Mouse (Mus musculus) stomach, postnatal 0 days (tissue): ENCODE results near the gene Acss1. TPM values are rescaled to one million over a fixed set of nuclear protein-coding genes. Genes with fewer than 3 reads are reported as not detected.

ENCODE experiments used
- ATAC-seq: fragments of 200-750 bp; cut with Nextera tagmentation; 2 replicates; pipeline ENCODE4 v1.8.0; 2017; ENCODE audit not compliant: low FRiP score, low TSS enrichment
- DNase-seq: peaks from one replicate; pipeline ENCODE4 v3.0.0-alpha.2; 2016; ENCODE audit warnings: low spot score
- H3K27ac ChIP-seq: fragments of 300-500 bp; sonication (generic); replicated peaks from 2 replicates; pipeline ENCODE4 v1.5.1; 2014; ENCODE audit warnings: mild to moderate bottlenecking, control low read depth
- H3K27me3 ChIP-seq: fragments of 300-500 bp; sonication (generic); 2 replicates; pipeline ENCODE4 v1.6.1; 2014; ENCODE audit warnings: low read length; ENCODE audit not compliant: control insufficient read depth, insufficient read depth
- H3K36me3 ChIP-seq: fragments of 300-500 bp; sonication (generic); 2 replicates; pipeline ENCODE4 v1.6.1; 2014; ENCODE audit warnings: low read length, mixed read lengths; ENCODE audit not compliant: control insufficient read depth, insufficient read depth
- H3K4me1 ChIP-seq: fragments of 300-500 bp; sonication (generic); replicated peaks from 2 replicates; pipeline ENCODE4 v1.6.1; 2014; ENCODE audit warnings: antibody characterized with exemption; ENCODE audit not compliant: control insufficient read depth, insufficient read depth
- H3K4me2 ChIP-seq: fragments of 300-500 bp; sonication (generic); replicated peaks from 2 replicates; pipeline ENCODE4 v1.6.1; 2014; ENCODE audit warnings: low read depth, mild to moderate bottlenecking, control low read depth, moderate library complexity
- H3K4me3 ChIP-seq: fragments of 300-500 bp; sonication (generic); 2 replicates; pipeline ENCODE4 v1.5.1; 2014; ENCODE audit warnings: low read depth, low read length, control low read depth
- H3K9ac ChIP-seq: fragments of 300-500 bp; sonication (generic); 2 replicates; pipeline ENCODE4 v1.6.1; 2014; ENCODE audit warnings: mild to moderate bottlenecking, low read length, control low read depth, mixed read lengths
- H3K9me3 ChIP-seq: fragments of 300-500 bp; sonication (generic); 2 replicates; pipeline ENCODE4 v1.6.1; 2016; ENCODE audit warnings: low read length; ENCODE audit not compliant: control insufficient read depth
- CTCF ChIP-seq: IDR thresholded peaks from 2 replicates; pipeline ENCODE4 v1.5.1; 2016; ENCODE audit warnings: antibody characterized with exemption, low read depth, mild to moderate bottlenecking, moderate library complexity
- EP300 ChIP-seq: optimal IDR thresholded peaks from 2 replicates; pipeline ENCODE3; 2016; ENCODE audit warnings: antibody characterized with exemption
- WGBS: fragments of 180-500 bp; shearing (Covaris S2); extraction: QIAGEN DNeasy Blood & Tissue Kit; methylation state at CpG from one replicate; pipeline ENCODE4 v1.1.7; 2014; 5-methylcytosine and 5-hydroxymethylcytosine counted together
- polyA plus RNA-seq: library from polyadenylated mRNA; unstranded; fragments of >200 nt; fragmentation: Nextera tagmentation; extraction: Ambion mirVana; gene quantifications from 2 replicates; pipeline ENCODE4 v1.2.1, GENCODE M21; 2015

The Acss1 gene
- polyA plus RNA-seq, 1 experiment from 2014 or later = 28.2 TPM

DNA sequence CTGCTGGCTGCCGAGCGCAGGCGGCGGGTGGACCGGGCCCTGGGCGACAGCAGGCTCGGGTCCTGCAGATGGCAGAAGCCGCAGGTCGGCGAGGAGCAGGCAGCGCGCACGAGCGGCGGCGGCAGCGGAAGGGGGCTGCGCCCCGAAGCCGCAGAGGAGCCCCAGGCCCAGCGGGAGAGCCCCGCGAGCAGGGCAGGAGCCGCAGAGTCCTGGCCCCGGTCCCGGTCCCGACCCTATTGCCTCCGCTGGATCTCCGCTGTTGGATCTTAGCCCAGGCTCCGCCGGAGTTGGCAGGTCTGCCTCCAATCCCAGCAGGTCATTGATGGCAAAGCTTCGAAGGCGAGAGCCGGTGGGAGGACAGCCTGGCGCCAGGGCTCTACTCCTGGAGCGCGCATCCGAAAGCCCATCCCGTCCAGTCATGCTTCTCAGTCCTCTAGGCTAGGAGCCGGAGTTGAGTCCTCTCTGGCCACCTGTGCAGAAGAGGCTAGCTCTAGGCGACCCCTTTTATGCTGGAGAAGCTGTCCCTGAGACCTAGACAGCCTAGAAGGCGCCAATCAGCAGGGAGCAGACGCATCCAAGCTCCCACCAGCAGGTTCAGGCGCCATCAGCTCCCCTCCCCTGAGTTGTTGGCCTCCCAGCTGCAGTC is 20.4 kb upstream of the Acss1 start:
- no peak for DNase-seq

DNA sequence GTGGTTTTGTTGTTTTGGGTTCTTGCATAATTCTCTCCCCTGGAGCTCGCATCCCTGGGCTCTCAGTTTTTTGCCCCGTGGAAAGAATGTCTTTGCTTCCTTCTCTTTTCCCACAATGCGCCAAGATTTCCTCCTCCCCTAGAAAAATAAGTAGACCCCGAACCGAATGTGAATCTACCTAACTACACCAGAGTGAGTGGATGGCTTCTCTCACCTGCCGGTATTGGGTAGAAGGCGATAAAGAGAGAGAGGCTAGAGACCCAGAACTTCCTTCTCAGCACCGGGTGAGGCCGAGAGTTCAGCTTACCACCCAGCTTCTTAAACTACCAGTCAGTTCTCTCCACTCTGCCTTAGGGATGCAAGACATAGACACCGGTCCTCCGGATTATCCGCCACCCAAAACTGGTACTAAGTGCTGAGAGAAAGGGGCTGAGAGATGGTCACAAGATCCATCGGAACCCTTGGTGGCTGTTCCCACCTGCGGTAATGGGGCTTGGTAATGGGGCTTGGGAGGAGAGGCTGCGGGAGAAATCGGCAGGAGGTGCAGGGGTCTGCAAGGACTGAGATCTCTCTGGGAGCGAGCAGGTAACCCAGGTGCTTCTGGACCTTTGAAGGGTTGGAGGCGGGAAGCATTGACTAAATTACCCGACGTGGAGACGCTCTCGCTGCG is 19.7 kb upstream of the Acss1 start:
- no peak overlapping the region; the same call in 1 of the 2 replicates for H3K9ac ChIP-seq
- no peaks in the 10 kb centered on the region for H3K4me1 ChIP-seq
- H3K36me3 ChIP-seq = no peaks in the 10 kb centered on the region
- DNase-seq (no peak), ATAC-seq (no peak)
- peak overlapping the region; percentile 38 for H3K4me3 ChIP-seq
- 5% methylated on average over 23 of the region's 23 CpGs for WGBS
- no peaks in the 10 kb centered on the region for H3K9me3 ChIP-seq
- H3K27ac ChIP-seq = no peak overlapping the region
- H3K4me2 ChIP-seq = peak overlapping the region; percentile 55
- 0 out of 2 replicates have a peak, but pooled peaks cover 6% of the 10 kb centered on the region for H3K27me3 ChIP-seq
- TF ChIP-seq EP300 = no peak
- no peak for TF ChIP-seq CTCF

More for the DNA sequence above, 20.4 kb upstream of the Acss1 start:
- 1% methylated on average over 28 of the region's 44 CpGs for WGBS
- Histone ChIP-seq H3K4me2 (peak overlapping the region; percentile 55), H3K36me3 (no peaks in the 10 kb centered on the region), H3K27ac (no peak overlapping the region), H3K9me3 (no peaks in the 10 kb centered on the region), H3K27me3 (0 out of 2 replicates have a peak, but pooled peaks cover 6% of the 10 kb centered on the region), H3K4me3 (peak overlapping the region; percentile 38), H3K4me1 (no peaks in the 10 kb centered on the region), H3K9ac (peak overlapping the region; percentile 41)
- ATAC-seq = peak; percentile 38; the same call in 1 of the 2 replicates
- TF ChIP-seq EP300 = no peak
- no peak for TF ChIP-seq CTCF

DNA sequence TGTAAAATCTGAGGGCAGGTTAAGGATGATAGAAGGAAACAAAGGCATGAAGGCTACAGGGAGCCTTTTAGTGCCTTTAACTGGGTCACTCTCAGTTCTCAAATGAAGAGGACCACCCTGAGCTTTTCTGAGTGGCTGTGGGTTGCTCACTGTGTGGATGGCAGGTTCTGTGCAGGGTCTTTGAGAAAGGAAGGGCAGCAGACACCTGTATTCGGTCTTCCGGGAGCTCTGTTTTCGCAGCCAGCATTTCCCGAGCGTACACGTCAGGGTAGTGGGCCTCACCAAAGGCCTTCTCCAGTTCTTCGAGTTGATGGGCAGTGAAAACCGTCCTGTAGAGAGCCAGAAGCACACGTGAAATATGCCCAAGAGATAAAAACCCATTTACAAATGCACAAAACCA is 17.1 kb upstream of the Acss1 start:
- DNase-seq = no peak
- Histone ChIP-seq H3K9ac (no peak overlapping the region), H3K9me3 (no peaks in the 10 kb centered on the region), H3K4me3 (no peak overlapping the region), H3K36me3 (no peaks in the 10 kb centered on the region), H3K27ac (no peak overlapping the region), H3K4me2 (no peak overlapping the region), H3K4me1 (no peaks in the 10 kb centered on the region), H3K27me3 (0 out of 2 replicates have a peak, but pooled peaks cover 6% of the 10 kb centered on the region)
- TF ChIP-seq EP300 = no peak
- TF ChIP-seq CTCF = no peak
- 84% methylated on average over 9 of the region's 9 CpGs for WGBS
- ATAC-seq = no peak

DNA sequence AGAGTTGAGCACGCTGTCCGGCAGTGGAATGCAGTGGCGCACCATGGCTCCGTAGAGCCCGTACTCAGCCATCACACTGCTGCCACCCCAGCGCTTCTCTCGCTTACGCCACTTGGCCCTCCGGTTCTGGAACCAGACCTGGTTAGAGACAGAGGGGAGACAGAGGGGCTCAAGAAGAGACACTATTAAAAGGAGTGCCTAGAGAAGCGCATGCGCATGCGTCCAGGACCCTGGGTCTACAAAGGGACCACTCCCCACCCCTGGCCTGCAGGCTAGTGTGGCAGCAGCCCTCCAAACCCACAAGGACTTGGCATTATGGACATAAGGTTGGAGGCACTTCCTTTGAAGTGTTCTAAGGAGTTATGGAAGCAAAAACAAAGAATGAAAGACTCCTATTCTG is 16.2 kb upstream of the Acss1 start:
- Histone ChIP-seq H3K27ac (no peak overlapping the region), H3K4me2 (no peak overlapping the region), H3K36me3 (no peaks in the 10 kb centered on the region), H3K27me3 (0 out of 2 replicates have a peak, but pooled peaks cover 6% of the 10 kb centered on the region), H3K4me3 (no peak overlapping the region), H3K4me1 (no peaks in the 10 kb centered on the region), H3K9ac (no peak overlapping the region), H3K9me3 (no peaks in the 10 kb centered on the region)
- TF ChIP-seq EP300 (no peak), CTCF (no peak)
- ATAC-seq = no peak
- WGBS = 86% methylated on average over 12 of the region's 12 CpGs
- no peak for DNase-seq

DNA sequence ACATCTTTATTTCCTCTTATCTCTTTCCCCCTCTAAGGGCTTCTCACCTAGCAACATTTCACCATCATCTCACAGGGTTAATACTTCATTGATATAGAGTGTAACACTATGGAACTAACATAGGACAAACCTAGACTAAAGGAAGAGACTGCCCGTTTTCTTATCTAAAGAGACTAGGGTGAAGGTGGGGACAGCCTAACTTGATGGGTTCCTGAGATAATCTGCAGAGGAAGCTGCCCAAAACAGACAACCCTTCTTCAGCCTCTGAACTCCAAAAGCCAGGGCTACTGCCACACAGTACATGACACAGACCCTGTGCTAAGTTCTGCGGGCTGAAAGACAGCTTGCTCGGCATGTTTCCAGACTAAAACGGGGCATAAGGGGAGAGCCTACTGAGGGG is 13.3 kb upstream of the Acss1 start:
- H3K36me3 ChIP-seq = no peaks in the 10 kb centered on the region

DNA sequence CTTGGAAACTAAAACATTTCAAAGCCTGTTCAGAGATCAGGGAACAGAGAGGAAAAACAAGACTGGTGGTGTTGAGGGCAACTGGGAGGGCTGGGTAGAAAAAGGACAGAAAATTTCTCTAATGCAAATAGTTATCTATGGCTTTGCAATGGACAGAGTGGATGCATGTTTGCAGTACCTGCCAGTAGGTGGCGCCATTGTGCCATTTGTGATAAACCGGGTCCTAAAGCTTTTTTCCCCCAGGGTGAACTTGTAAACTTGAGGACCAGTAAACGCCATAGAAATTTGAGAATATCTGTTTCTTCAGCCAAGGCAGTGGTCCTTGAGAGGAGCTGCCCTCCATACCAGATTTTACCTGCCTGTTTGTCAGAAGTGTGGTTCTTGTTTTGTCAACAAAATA is 10.1 kb upstream of the Acss1 start:
- no peaks in the 10 kb centered on the region for H3K27me3 ChIP-seq
- peak; percentile 81 for DNase-seq
- no peak overlapping the region for H3K4me3 ChIP-seq
- WGBS = 0% methylated on average over 3 of the region's 3 CpGs
- H3K36me3 ChIP-seq = no peaks in the 10 kb centered on the region
- no peak for ATAC-seq
- TF ChIP-seq CTCF (peak; percentile 93), EP300 (no peak)
- no peak overlapping the region for H3K4me2 ChIP-seq
- no peaks in the 10 kb centered on the region for H3K9me3 ChIP-seq
- H3K27ac ChIP-seq = no peak overlapping the region
- H3K4me1 ChIP-seq = no peaks in the 10 kb centered on the region
- no peak overlapping the region for H3K9ac ChIP-seq

More for the DNA sequence above, 13.3 kb upstream of the Acss1 start:
- H3K27ac ChIP-seq = no peak overlapping the region
- H3K4me1 ChIP-seq = no peaks in the 10 kb centered on the region
- no peak for DNase-seq
- ATAC-seq = no peak
- H3K4me2 ChIP-seq = no peak overlapping the region
- no peak for TF ChIP-seq EP300
- no peak for TF ChIP-seq CTCF
- H3K4me3 ChIP-seq = no peak overlapping the region
- H3K9ac ChIP-seq = no peak overlapping the region
- H3K27me3 ChIP-seq = no peaks in the 10 kb centered on the region
- H3K9me3 ChIP-seq = no peaks in the 10 kb centered on the region
- WGBS = 54% methylated on average over 4 of the region's 4 CpGs
